ENCODE assay signal across 9 mouse cellular contexts in the genomic region with DNA sequence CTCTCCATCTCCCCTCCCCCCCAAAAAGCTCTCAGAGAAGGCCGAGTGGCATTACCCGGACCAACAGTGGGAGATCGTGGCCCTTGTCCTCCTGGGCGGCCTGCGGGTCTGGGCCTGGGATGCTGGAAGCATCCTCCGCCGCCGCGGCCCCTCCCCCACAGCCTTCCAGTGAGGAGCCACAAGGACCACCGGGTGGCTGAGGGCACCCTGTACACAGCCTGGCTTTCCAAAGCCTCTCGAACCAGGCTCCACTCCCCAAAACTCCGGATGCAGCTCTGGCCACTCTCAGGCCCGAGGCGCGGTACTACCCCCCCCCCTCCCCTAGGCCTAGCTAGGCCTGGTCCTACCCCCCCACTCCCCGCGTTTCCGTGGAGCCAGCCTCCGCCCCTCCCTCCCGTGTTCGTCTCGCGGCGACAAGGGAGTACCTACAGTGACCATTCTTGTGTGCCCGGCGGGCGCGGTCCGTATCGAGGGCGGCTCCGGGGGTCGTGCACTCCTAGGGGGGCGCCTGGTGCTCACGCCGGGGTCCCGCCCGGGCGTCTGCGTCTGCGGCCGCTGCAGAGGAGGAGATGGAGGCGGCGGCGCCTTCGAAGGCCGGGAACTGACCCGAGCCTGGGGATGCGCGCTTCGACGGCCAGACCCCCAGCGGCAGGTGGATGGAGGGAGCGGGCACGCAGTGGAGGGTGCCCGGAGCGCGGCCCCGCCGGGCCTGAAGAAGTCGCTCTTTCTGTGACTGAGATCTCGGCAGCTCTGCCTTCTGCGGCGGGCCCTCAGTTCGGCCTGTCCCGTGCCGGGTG. TPM values are rescaled to one million over a fixed set of nuclear protein-coding genes. Genes with fewer than 3 reads are reported as not detected.
A peak's percentile ranks its signal among the peaks of the same experiment; 100 is the strongest.
DNase-seq lines count a peak whose midpoint lies in the region; ATAC-seq and TF ChIP-seq lines count a peak whose summit lies in the region.
"Had no signal": no experiment of that assay in that cellular context is flagged by ENCODE, and none has a peak within 500 bp of the region (broad histone marks: within the 10 kb centered on the region; RNA-seq: fewer than 3 reads in every experiment).

No protein-coding gene starts in this region.

- TF ChIP-seq CTCF in lung, embryonic 14.5 days (IDR thresholded peaks at IDR 0.05; ENCODE audit: low read depth): no peak

- peak overlapping the region; percentile 33 for H3K4me3 ChIP-seq in lung, embryonic 14.5 days (ENCODE audit: low read depth, low read length)
- H3K4me3 ChIP-seq in forebrain, embryonic 15.5 days: peak overlapping the region; percentile 70
- H3K4me3 ChIP-seq in midbrain, embryonic 10.5 days: peak overlapping the region; percentile 83

- no peaks in the 10 kb centered on the region for H3K36me3 ChIP-seq in lung, embryonic 14.5 days (ENCODE audit: insufficient read depth)
- H3K36me3 ChIP-seq in forebrain, embryonic 15.5 days: 0 out of 2 replicates have a peak, but pooled peaks cover 4% of the 10 kb centered on the region
- H3K36me3 ChIP-seq in midbrain, embryonic 10.5 days: 0 out of 2 replicates have a peak, but pooled peaks cover 6% of the 10 kb centered on the region

- no peak overlapping the region for H3K9ac ChIP-seq in lung, embryonic 14.5 days
- H3K9ac ChIP-seq in forebrain, embryonic 15.5 days (replicated peaks): peak overlapping the region; percentile 90

- DNase-seq in adrenal gland, postnatal 10 days: peak; percentile 19
- DNase-seq in adrenal gland, adult 2 months: no peak
- no peak for DNase-seq in lung, embryonic 14.5 days
- no peak for DNase-seq in lung, postnatal 14 days
- peak; percentile 53 for DNase-seq in midbrain, embryonic 10.5 days (ENCODE audit: low spot score)
- DNase-seq in testis, postnatal 10 days (ENCODE audit: low spot score): peak; percentile 59
- DNase-seq in layer of hippocampus, adult 9-10 months (ENCODE audit: low spot score): no peak

- H3K27me3 ChIP-seq in lung, embryonic 14.5 days (ENCODE audit: insufficient read depth, low read length): peaks cover 69% of the 10 kb centered on the region
- no peaks in the 10 kb centered on the region for H3K27me3 ChIP-seq in forebrain, embryonic 15.5 days
- peaks cover 77% of the 10 kb centered on the region for H3K27me3 ChIP-seq in midbrain, embryonic 10.5 days (ENCODE audit: low read depth, poor library complexity, severe bottlenecking)

- 0 out of 2 replicates have a peak, but pooled peaks have one; percentile 9 for ATAC-seq in lung, embryonic 14.5 days (ENCODE audit: insufficient read depth)
- peak; percentile 32 for ATAC-seq in forebrain, embryonic 15.5 days (replicated peaks)

- 3% methylated on average over 61 of the region's 67 CpGs for WGBS in lung, embryonic 14.5 days
- WGBS in forebrain, embryonic 15.5 days: under 1% methylated on average over 65 of the region's 67 CpGs
- WGBS in midbrain, embryonic 10.5 days: 1% methylated on average over 67 of the region's 67 CpGs

- no peak overlapping the region for H3K27ac ChIP-seq in lung, embryonic 14.5 days (ENCODE audit: low read depth)
- peak overlapping the region; percentile 94 for H3K27ac ChIP-seq in forebrain, embryonic 15.5 days (replicated peaks)
- peak overlapping the region; percentile 92 for H3K27ac ChIP-seq in midbrain, embryonic 10.5 days (replicated peaks)

- peaks cover 12% of the 10 kb centered on the region for H3K4me1 ChIP-seq in lung, embryonic 14.5 days (ENCODE audit: insufficient read depth)
- peaks cover 46% of the 10 kb centered on the region for H3K4me1 ChIP-seq in forebrain, embryonic 15.5 days
- peaks cover 68% of the 10 kb centered on the region for H3K4me1 ChIP-seq in midbrain, embryonic 10.5 days

- no peaks in the 10 kb centered on the region for H3K9me3 ChIP-seq in lung, embryonic 14.5 days (ENCODE audit: low read depth, low read length)
- no peaks in the 10 kb centered on the region for H3K9me3 ChIP-seq in forebrain, embryonic 15.5 days
- H3K9me3 ChIP-seq in midbrain, embryonic 10.5 days (replicated peaks): no peaks in the 10 kb centered on the region

- H3K4me2 ChIP-seq in lung, embryonic 14.5 days: peak overlapping the region; percentile 61
- H3K4me2 ChIP-seq in forebrain, embryonic 15.5 days (replicated peaks): peak overlapping the region; percentile 81

RNA-seq across cellular contexts. Expression of a gene that starts 0.5 kb away (rescaled TPM):
- total RNA-seq in adrenal gland, postnatal 10 days (2021): 1 to 10 TPM; 1.8 to 4.6 TPM
- 1 to 10 TPM; 2.1 to 2.4 TPM for total RNA-seq in adrenal gland, adult 2 months (2021)
- 1.3 and 1.7 TPM in 2 replicates for polyA plus RNA-seq in adrenal gland, adult 2 months (2012; rRNA removed)
- polyA plus RNA-seq in lung, embryonic 14.5 days (2014; fragmentation: Nextera tagmentation; extraction: Ambion mirVana): 0.12 and 0.43 TPM in 2 replicates
- 88.9 and 93.3 TPM in 2 replicates for polyA plus RNA-seq in forebrain, embryonic 15.5 days (2015; fragmentation: Nextera tagmentation; extraction: Ambion mirVana)
- polyA plus RNA-seq in midbrain, embryonic 10.5 days (2016; fragmentation: Nextera tagmentation; extraction: Ambion mirVana): 16.7 and 26.8 TPM in 2 replicates
- total RNA-seq: common myeloid progenitor, adult 5-6 weeks had no signal

RNA-seq across cellular contexts. Expression of a gene that starts 19.7 kb away (rescaled TPM):
- total RNA-seq in adrenal gland, postnatal 10 days (2021): not detected
- total RNA-seq in adrenal gland, adult 2 months (2021): not detected
- not detected in 2 replicates for polyA plus RNA-seq in adrenal gland, adult 2 months (2012; rRNA removed)
- not detected in 2 replicates for polyA plus RNA-seq in lung, embryonic 14.5 days (2014; fragmentation: Nextera tagmentation; extraction: Ambion mirVana)
- polyA plus RNA-seq in forebrain, embryonic 15.5 days (2015; fragmentation: Nextera tagmentation; extraction: Ambion mirVana): not detected in 2 replicates
- polyA plus RNA-seq in midbrain, embryonic 10.5 days (2016; fragmentation: Nextera tagmentation; extraction: Ambion mirVana): not detected in 2 replicates
- total RNA-seq: common myeloid progenitor, adult 5-6 weeks had no signal

RNA-seq across cellular contexts. Expression of a gene that starts 19.8 kb away (rescaled TPM):
- 10 to 100 TPM in 1 of 2 experiments, 1 to 10 TPM in 1; 9.7 to 11.8 TPM for total RNA-seq in adrenal gland, postnatal 10 days (2021)
- 1 to 10 TPM; 8.0 to 8.5 TPM for total RNA-seq in adrenal gland, adult 2 months (2021)
- polyA plus RNA-seq in adrenal gland, adult 2 months (2012; rRNA removed): 19.3 and 20.7 TPM in 2 replicates
- 10.7 and 12.4 TPM in 2 replicates for polyA plus RNA-seq in lung, embryonic 14.5 days (2014; fragmentation: Nextera tagmentation; extraction: Ambion mirVana)
- 23.2 and 23.5 TPM in 2 replicates for polyA plus RNA-seq in forebrain, embryonic 15.5 days (2015; fragmentation: Nextera tagmentation; extraction: Ambion mirVana)
- 11.7 and 12.6 TPM in 2 replicates for polyA plus RNA-seq in midbrain, embryonic 10.5 days (2016; fragmentation: Nextera tagmentation; extraction: Ambion mirVana)

RNA-seq across cellular contexts. Expression of a gene that starts 33.9 kb away (rescaled TPM):
- total RNA-seq in adrenal gland, postnatal 10 days (2021): 10 to 100 TPM; 70.8 to 78.5 TPM
- total RNA-seq in adrenal gland, adult 2 months (2021): 10 to 100 TPM; 50.9 to 70.8 TPM
- 52.6 and 65.2 TPM in 2 replicates for polyA plus RNA-seq in adrenal gland, adult 2 months (2012; rRNA removed)
- polyA plus RNA-seq in lung, embryonic 14.5 days (2014; fragmentation: Nextera tagmentation; extraction: Ambion mirVana): 31.0 and 33.5 TPM in 2 replicates
- polyA plus RNA-seq in forebrain, embryonic 15.5 days (2015; fragmentation: Nextera tagmentation; extraction: Ambion mirVana): 59.2 and 59.7 TPM in 2 replicates
- 41.1 and 44.1 TPM in 2 replicates for polyA plus RNA-seq in midbrain, embryonic 10.5 days (2016; fragmentation: Nextera tagmentation; extraction: Ambion mirVana)

RNA-seq across cellular contexts. Expression of a gene that starts 47.7 kb away (rescaled TPM):
- total RNA-seq in adrenal gland, postnatal 10 days (2021): 10 to 100 TPM in 1 of 2 experiments, 1 to 10 TPM in 1; 1.4 to 12.9 TPM
- total RNA-seq in adrenal gland, adult 2 months (2021): 1 to 10 TPM in 1 of 2 experiments, under 1 TPM in 1; 0.58 to 3.8 TPM
- polyA plus RNA-seq in adrenal gland, adult 2 months (2012; rRNA removed): 1.1 and 1.8 TPM in 2 replicates
- 69.1 and 71.2 TPM in 2 replicates for polyA plus RNA-seq in lung, embryonic 14.5 days (2014; fragmentation: Nextera tagmentation; extraction: Ambion mirVana)
- polyA plus RNA-seq in forebrain, embryonic 15.5 days (2015; fragmentation: Nextera tagmentation; extraction: Ambion mirVana): 0.53 and 1.1 TPM in 2 replicates
- 1.0 and 3.0 TPM in 2 replicates for polyA plus RNA-seq in midbrain, embryonic 10.5 days (2016; fragmentation: Nextera tagmentation; extraction: Ambion mirVana)
- total RNA-seq: common myeloid progenitor, adult 5-6 weeks had no signal

Comparison
In these comparisons a context has a peak if more than half of its experiments do, and no peak if none do; other contexts are left out.
1. DNase-seq: peak in adrenal gland, postnatal 10 days (single experiment), midbrain, embryonic 10.5 days (single experiment) and testis, postnatal 10 days (single experiment); none in adrenal gland, adult 2 months (single experiment), lung, embryonic 14.5 days (single experiment), lung, postnatal 14 days (single experiment) and layer of hippocampus, adult 9-10 months (single experiment).
2. H3K4me3 ChIP-seq: peak in every context shown above with its lines; median percentile 83 in midbrain, embryonic 10.5 days; 70 in forebrain, embryonic 15.5 days; 33 in lung, embryonic 14.5 days.